Mouse (Mus musculus): ENCODE measurements at regions not wholly inside any gene's neighbourhood (a gene's known extent, or its start where the extent isn't known, plus 50 kb on each side); places are given as distances from the start of the nearest gene placed in this dataset.

GRCm38 (mm10) chr9:63843883-63844485 is 86.2 kb upstream of the Smad3 start:
- no peak overlapping the region for H3K4me2 ChIP-seq (replicated peaks)
- ATAC-seq (ENCODE audit: low FRiP score, low read depth): 0 out of 2 replicates have a peak, but pooled peaks have one; percentile 44
- no peaks in the 10 kb centered on the region for H3K36me3 ChIP-seq
- H3K9me3 ChIP-seq: no peaks in the 10 kb centered on the region
- H3K27ac ChIP-seq: no peak overlapping the region
- no peak overlapping the region for H3K9ac ChIP-seq
- no peak overlapping the region for H3K4me3 ChIP-seq
- H3K4me1 ChIP-seq: no peaks in the 10 kb centered on the region
- H3K27me3 ChIP-seq (replicated peaks): 0 out of 2 replicates have a peak, but pooled peaks cover 4% of the 10 kb centered on the region
- 37% methylated on average over 10 of the region's 10 CpGs for WGBS

GRCm38 (mm10) chr9:63843431-63843830 is 85.6 kb upstream of the Smad3 start:
- Histone ChIP-seq H3K4me3 (no peak overlapping the region), H3K27me3 (replicated peaks) (0 out of 2 replicates have a peak, but pooled peaks cover 4% of the 10 kb centered on the region), H3K9me3 (no peaks in the 10 kb centered on the region), H3K27ac (no peak overlapping the region), H3K9ac (no peak overlapping the region), H3K36me3 (no peaks in the 10 kb centered on the region), H3K4me2 (replicated peaks) (no peak overlapping the region), H3K4me1 (no peaks in the 10 kb centered on the region)
- no peak for ATAC-seq (ENCODE audit: low FRiP score, low read depth)
- 64% methylated on average over 2 of the region's 2 CpGs for WGBS

GRCm38 (mm10) chr9:63841102-63841501 is 83.3 kb upstream of the Smad3 start:
- no peaks in the 10 kb centered on the region for H3K36me3 ChIP-seq
- ATAC-seq (ENCODE audit: low FRiP score, low read depth): no peak
- H3K9ac ChIP-seq: no peak overlapping the region
- H3K4me3 ChIP-seq: no peak overlapping the region
- 86% methylated on average over 14 of the region's 14 CpGs for WGBS
- H3K4me2 ChIP-seq (replicated peaks): no peak overlapping the region
- H3K9me3 ChIP-seq: no peaks in the 10 kb centered on the region
- H3K27ac ChIP-seq: no peak overlapping the region
- H3K27me3 ChIP-seq (replicated peaks): 0 out of 2 replicates have a peak, but pooled peaks cover 4% of the 10 kb centered on the region
- H3K4me1 ChIP-seq: peaks cover 6% of the 10 kb centered on the region; the same call in 1 of the 2 replicates

GRCm38 (mm10) chr9:63838996-63839772 is 81.4 kb upstream of the Smad3 start:
- 91% methylated on average over 14 of the region's 14 CpGs for WGBS
- Histone ChIP-seq H3K9ac (no peak overlapping the region), H3K4me2 (replicated peaks) (no peak overlapping the region), H3K4me3 (no peak overlapping the region), H3K4me1 (peaks cover 7% of the 10 kb centered on the region; the same call in 1 of the 2 replicates), H3K27ac (no peak overlapping the region), H3K27me3 (replicated peaks) (0 out of 2 replicates have a peak, but pooled peaks cover 4% of the 10 kb centered on the region), H3K36me3 (no peaks in the 10 kb centered on the region), H3K9me3 (no peaks in the 10 kb centered on the region)
- ATAC-seq (ENCODE audit: low FRiP score, low read depth): no peak

- Histone ChIP-seq H3K27ac (no peak overlapping the region), H3K9me3 (no peaks in the 10 kb centered on the region), H3K4me1 (peaks cover 7% of the 10 kb centered on the region; the same call in 1 of the 2 replicates), H3K4me3 (no peak overlapping the region), H3K27me3 (replicated peaks) (0 out of 2 replicates have a peak, but pooled peaks cover 6% of the 10 kb centered on the region), H3K4me2 (replicated peaks) (no peak overlapping the region), H3K36me3 (no peaks in the 10 kb centered on the region), H3K9ac (no peak overlapping the region)
- no peak for ATAC-seq (ENCODE audit: low FRiP score, low read depth)
- 67% methylated on average over 6 of the region's 6 CpGs for WGBS
These were observed 79.8 kb upstream of the Smad3 start for GRCm38 (mm10) chr9:63837552-63837951.

- 54% methylated on average over 5 of the region's 5 CpGs for WGBS
- no peaks in the 10 kb centered on the region for H3K36me3 ChIP-seq
These were observed 78.9 kb upstream of the Smad3 start for GRCm38 (mm10) chr9:63836565-63837284.

GRCm38 (mm10) chr9:63836036-63836435 is 78.2 kb upstream of the Smad3 start:
- no peaks in the 10 kb centered on the region for H3K9me3 ChIP-seq
- H3K4me3 ChIP-seq: no peak overlapping the region
- H3K27ac ChIP-seq: no peak overlapping the region
- ATAC-seq (ENCODE audit: low FRiP score, low read depth): no peak
- no peaks in the 10 kb centered on the region for H3K36me3 ChIP-seq
- H3K4me1 ChIP-seq: peaks cover 7% of the 10 kb centered on the region; the same call in 1 of the 2 replicates
- H3K9ac ChIP-seq: no peak overlapping the region
- H3K4me2 ChIP-seq (replicated peaks): no peak overlapping the region
- WGBS: 47% methylated on average over 11 of the region's 11 CpGs
- H3K27me3 ChIP-seq (replicated peaks): 0 out of 2 replicates have a peak, but pooled peaks cover 6% of the 10 kb centered on the region

More at GRCm38 (mm10) chr9:63836565-63837284, 78.9 kb upstream of the Smad3 start:
- H3K27me3 ChIP-seq (replicated peaks): 0 out of 2 replicates have a peak, but pooled peaks cover 6% of the 10 kb centered on the region
- no peaks in the 10 kb centered on the region for H3K9me3 ChIP-seq
- no peak overlapping the region for H3K27ac ChIP-seq
- H3K4me3 ChIP-seq: no peak overlapping the region
- no peak for ATAC-seq (ENCODE audit: low FRiP score, low read depth)
- H3K9ac ChIP-seq: no peak overlapping the region
- peaks cover 7% of the 10 kb centered on the region; the same call in 1 of the 2 replicates for H3K4me1 ChIP-seq
- no peak overlapping the region for H3K4me2 ChIP-seq (replicated peaks)

- 64% methylated on average over 3 of the region's 3 CpGs for WGBS
- Histone ChIP-seq H3K4me2 (replicated peaks) (no peak overlapping the region), H3K4me1 (peaks cover 7% of the 10 kb centered on the region; the same call in 1 of the 2 replicates), H3K27ac (no peak overlapping the region), H3K36me3 (no peaks in the 10 kb centered on the region), H3K9me3 (no peaks in the 10 kb centered on the region), H3K27me3 (replicated peaks) (0 out of 2 replicates have a peak, but pooled peaks cover 2% of the 10 kb centered on the region), H3K4me3 (no peak overlapping the region), H3K9ac (no peak overlapping the region)
- ATAC-seq (ENCODE audit: low FRiP score, low read depth): no peak
These were observed 76.6 kb upstream of the Smad3 start for GRCm38 (mm10) chr9:63834416-63834815.

GRCm38 (mm10) chr9:63818163-63818562 is 60.4 kb upstream of the Smad3 start:
- no peak overlapping the region for H3K4me3 ChIP-seq
- H3K9me3 ChIP-seq: no peaks in the 10 kb centered on the region
- WGBS: 80% methylated on average over 3 of the region's 3 CpGs
- ATAC-seq (ENCODE audit: low FRiP score, low read depth): no peak
- no peaks in the 10 kb centered on the region for H3K27me3 ChIP-seq (replicated peaks)
- no peak overlapping the region for H3K27ac ChIP-seq
- no peaks in the 10 kb centered on the region for H3K36me3 ChIP-seq
- H3K4me1 ChIP-seq: no peaks in the 10 kb centered on the region
- no peak overlapping the region for H3K9ac ChIP-seq
- no peak overlapping the region for H3K4me2 ChIP-seq (replicated peaks)

- 60% methylated on average over 2 of the region's 2 CpGs for WGBS
- no peak for ATAC-seq (ENCODE audit: low FRiP score, low read depth)
- H3K4me1 ChIP-seq: peaks cover 4% of the 10 kb centered on the region
These were observed 58.7 kb upstream of the Smad3 start for GRCm38 (mm10) chr9:63816540-63816939.

GRCm38 (mm10) chr9:63809901-63810587 is 52.2 kb upstream of the Smad3 start:
- peaks cover 7% of the 10 kb centered on the region for H3K4me1 ChIP-seq
- H3K4me2 ChIP-seq (replicated peaks): no peak overlapping the region
- no peak overlapping the region for H3K9ac ChIP-seq
- H3K27ac ChIP-seq: no peak overlapping the region
- H3K27me3 ChIP-seq (replicated peaks): no peaks in the 10 kb centered on the region
- WGBS: 50% methylated on average over 3 of the region's 3 CpGs
- H3K9me3 ChIP-seq: no peaks in the 10 kb centered on the region
- ATAC-seq (ENCODE audit: low FRiP score, low read depth): no peak
- no peaks in the 10 kb centered on the region for H3K36me3 ChIP-seq
- no peak overlapping the region for H3K4me3 ChIP-seq

More at GRCm38 (mm10) chr9:63816540-63816939, 58.7 kb upstream of the Smad3 start:
- no peak overlapping the region for H3K9ac ChIP-seq
- H3K4me2 ChIP-seq (replicated peaks): no peak overlapping the region
- H3K4me3 ChIP-seq: no peak overlapping the region
- no peak overlapping the region for H3K27ac ChIP-seq
- no peaks in the 10 kb centered on the region for H3K36me3 ChIP-seq
- no peaks in the 10 kb centered on the region for H3K9me3 ChIP-seq
- no peaks in the 10 kb centered on the region for H3K27me3 ChIP-seq (replicated peaks)

Measured in neural tube, embryonic 12.5 days (tissue).